Mouse (Mus musculus): Measurements from ENCODE around the gene Hecw2.

Gene Hecw2

GRCm38 (mm10) chr1:53889806-53890205 lies 305.2 kb downstream of the Hecw2 start:
- DNase-seq (ENCODE audit: low spot score), result no peak

DNA sequence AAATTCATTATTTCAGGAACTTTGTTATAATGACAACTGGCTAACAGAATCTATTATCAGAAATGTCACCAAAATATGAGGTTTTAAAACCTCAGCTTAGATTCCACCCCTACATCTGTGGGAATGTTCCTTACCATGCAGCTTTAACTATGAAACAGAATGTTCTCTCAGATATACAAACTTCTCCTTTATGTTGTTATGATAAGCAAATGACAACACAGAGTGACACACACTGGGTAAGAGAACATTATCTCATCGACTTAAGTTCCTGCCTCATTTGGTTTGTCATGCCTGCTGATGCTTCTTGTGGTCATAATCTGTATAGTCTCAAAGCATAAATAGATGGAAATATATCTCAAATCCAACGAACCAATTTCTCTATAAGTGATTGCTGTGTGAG lies 312.5 kb downstream of the Hecw2 start:
- no peak for DNase-seq (ENCODE audit: low spot score)

DNA sequence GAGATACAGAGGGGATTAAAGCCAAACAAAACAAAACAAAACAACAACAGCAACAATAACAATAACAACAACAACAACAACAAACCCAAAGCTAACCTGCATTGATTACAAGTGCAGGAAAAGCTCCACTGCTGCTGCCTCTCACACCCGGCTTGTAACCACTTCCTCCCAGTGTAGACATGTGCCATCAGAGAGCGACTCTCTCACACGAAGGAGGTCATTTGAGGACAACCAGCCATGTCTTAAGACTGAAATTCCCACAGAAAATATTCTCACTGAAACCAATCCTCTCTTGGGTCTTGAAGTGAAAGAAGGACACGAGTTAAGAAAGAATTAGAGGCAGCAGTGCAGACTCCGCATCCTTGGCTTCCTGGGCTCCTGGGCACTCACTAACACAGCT lies 319.0 kb downstream of the Hecw2 start:
- no peak for DNase-seq (ENCODE audit: low spot score)

DNA sequence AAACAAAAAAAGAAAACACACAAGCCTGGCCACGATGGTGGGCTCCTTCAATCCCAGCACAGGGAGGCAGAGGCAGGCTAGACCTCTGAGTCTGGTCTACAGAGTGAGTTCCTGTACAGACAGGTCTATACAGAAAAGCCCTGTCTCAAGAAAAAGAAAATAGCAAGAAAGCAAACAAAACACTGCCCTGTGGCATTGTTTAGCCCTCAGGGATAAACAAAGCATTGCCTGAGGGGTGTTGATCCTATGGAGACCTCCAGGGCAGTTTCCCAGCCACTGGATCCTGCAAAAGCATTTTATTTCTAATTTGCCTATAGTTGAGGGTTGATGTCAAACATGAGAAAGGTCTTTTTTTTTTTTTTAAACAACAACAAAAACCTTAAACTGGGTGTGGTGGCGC lies 327.7 kb downstream of the Hecw2 start:
- DNase-seq (ENCODE audit: low spot score), result no peak

- no peak for DNase-seq (ENCODE audit: low spot score)
Observed at GRCm38 (mm10) chr1:53866374-53866902, 328.5 kb downstream of the Hecw2 start.

- DNase-seq (ENCODE audit: low spot score), result no peak
Observed at GRCm38 (mm10) chr1:53864046-53864445, 330.9 kb downstream of the Hecw2 start.

DNA sequence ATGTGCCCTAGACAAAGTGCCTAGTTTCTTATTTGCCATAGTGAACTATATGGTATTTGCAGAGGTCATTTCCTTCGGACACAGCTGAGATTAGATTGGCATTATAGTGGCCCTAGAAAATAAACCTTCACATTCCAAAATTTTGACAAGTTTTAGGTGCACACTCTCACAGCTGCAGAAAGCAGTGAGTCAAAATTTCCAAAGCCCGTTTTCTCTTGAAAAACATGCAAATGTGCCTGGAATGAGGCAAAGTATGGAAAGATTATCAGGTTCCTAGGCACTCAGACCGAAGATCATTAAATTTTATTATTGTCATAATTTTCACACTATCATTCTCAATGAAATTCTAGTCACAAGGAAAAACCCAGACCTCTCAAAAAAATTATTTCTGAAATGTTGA lies 334.4 kb downstream of the Hecw2 start:
- DNase-seq (ENCODE audit: low spot score), result no peak

DNA sequence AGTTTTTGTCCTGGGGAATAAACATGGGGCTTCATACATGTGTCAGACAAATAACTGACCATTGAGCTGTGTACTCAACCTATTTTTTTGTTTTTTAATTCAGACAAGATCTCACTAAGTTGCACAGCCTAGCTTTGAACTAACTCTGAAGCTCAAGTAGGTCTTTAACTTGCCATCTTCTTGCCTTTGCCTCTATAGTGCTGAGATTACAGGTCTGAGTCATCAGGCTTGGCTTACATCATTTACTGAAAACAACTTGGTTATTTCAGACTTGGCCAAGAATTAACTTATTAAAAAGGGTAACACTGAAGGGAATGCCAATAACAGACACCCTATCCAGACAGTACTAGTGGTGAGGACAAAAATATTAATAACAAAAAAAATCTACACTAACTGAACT lies 335.8 kb downstream of the Hecw2 start:
- no peak for DNase-seq (ENCODE audit: low spot score)

DNA sequence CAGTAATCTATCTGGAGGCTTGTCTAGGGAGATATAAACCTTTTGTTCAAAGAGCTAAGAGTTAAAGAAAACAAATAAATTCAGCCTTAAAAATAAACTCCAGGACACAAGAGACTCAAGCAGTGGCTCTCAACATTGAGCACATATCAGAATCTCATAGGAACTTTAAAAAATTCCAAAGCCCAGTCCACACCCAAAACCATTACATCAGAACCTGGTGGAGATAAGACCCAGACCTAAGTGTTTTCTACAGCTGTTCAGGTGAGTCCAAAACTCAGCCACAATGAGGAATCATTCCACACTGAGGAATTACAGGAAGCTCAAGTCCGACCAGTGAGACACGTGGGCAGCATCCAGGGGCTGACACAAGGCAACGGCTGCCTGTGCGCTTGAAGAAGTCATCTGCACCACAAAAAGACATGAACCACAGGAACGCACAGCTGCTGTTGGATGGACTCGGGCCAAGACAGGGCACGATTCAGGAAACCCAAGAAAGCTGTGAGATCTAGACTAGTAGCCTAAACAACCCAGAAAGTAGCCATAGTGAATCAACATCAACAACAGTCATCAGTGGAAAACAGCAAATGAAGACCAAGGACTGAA lies 338.4 kb downstream of the Hecw2 start:
- no peak for DNase-seq (ENCODE audit: low spot score)

DNA sequence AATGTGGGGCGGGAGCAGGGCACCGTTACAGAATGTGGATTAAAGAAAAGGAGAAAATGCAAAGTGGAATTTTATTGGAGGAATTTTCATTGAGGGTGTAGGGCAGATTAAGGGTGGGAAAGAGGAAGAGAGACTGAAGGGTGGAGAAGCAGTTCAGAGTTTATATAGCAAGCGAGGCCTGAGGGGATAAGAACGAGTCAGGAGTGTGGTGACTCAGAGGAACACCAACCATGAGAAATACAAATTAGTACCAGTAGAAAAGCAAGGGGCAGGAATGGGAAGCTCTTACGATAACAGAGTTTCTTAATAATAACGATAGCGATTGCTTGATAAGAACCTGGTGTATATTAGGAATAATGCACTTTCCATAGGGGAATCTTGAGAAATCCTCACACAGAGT lies 339.2 kb downstream of the Hecw2 start:
- no peak for DNase-seq (ENCODE audit: low spot score)

DNA sequence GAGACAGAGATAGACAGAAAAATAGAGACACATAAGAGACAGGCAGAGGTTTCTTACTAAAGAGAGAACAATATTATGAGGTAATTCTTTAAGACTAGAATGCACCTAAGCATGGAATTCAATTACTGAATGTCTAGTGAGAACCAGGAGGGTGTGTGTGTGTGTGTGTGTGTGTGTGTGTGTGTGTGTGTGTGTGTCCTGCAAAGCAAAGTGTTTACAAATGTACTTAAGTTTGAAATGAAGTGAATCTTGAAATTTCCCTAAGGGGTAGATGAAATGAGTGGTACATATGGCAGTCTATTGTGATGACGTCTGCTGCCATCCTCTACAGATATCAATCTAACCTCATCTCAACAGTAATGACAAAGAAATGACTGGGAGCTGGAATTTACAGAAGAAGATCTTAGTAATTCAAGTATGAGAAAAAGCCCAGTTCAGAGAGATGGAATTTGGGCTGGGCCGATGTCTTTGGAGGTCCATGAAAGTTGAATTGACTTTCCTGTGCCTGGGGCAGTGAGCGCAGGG lies 342.8 kb downstream of the Hecw2 start:
- no peak for DNase-seq (ENCODE audit: low spot score)

- peak; percentile 60 for DNase-seq (ENCODE audit: low spot score)
Observed at GRCm38 (mm10) chr1:53851334-53851733, 343.6 kb downstream of the Hecw2 start.

DNA sequence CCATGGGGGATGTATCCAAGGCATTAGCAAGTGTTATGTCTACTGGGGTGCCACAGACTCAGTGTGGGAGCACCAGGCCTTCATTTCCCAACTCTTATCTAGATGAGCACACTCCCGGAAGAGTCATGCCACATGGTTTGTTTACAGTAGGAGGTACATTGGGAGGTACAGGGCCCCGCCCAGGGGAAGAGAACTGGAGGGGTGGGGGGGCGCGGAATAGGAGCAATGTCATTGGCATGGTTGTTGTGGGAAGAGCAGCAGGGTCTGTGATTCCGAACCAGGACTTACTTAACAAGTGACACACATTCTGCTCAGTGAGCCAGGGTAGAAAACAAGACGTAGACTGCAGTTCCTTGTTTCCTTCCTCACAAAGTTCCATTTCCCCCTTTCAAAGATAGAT lies 344.1 kb downstream of the Hecw2 start:
- DNase-seq (ENCODE audit: low spot score), result peak; percentile 30

DNA sequence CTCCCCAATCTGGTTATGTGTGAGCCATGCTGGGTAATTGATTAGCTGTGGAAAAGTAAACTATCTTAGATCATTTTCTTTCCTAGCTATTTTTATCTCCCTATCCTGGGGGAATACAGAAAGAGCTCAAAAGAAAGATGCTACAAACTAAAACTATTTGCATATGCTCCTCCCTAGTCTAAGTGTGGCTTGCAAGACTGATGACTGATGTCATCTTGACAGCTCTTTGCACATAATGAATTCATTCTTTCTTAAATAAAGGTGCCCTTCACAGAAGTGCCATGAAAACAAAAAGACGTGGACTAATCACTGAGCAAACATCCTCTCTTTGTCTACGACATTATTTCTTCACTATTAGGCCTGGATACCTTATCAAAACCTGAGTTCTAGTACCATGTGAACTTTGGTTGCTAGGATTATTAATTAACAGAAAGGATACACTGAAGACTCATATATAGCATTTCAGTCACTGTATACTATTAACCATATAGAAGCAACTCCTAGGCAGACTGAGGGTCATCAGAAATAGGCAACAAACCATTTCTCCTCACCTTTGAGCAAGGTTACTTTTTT lies 348.2 kb downstream of the Hecw2 start:
- DNase-seq (ENCODE audit: low spot score), result no peak

- no peak for DNase-seq (ENCODE audit: low spot score)
Observed at GRCm38 (mm10) chr1:53845854-53846253, 349.1 kb downstream of the Hecw2 start.

GRCm38 (mm10) chr1:53844914-53845612 lies 349.9 kb downstream of the Hecw2 start:
- DNase-seq (ENCODE audit: low spot score), result no peak

GRCm38 (mm10) chr1:53844122-53844913 lies 350.6 kb downstream of the Hecw2 start:
- DNase-seq (ENCODE audit: low spot score), result no peak

DNA sequence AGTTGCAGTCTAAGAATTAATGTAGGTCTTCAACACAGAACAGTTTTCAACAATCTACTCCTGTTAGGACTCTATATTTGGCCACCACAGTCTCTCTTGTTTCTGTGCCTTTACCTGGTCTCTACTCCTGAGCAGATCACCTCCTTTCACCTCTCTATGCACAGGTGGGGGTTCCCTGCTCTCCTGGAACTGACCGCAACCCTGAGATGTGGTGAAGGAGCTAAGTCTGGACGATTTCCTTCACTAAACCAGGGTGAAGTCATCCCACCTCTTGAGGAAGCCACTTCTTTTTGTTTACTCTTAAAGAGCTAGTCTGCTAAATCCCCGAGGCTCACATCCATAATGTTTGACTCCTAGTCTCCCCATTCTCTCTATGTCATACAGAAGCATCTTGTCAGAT lies 351.9 kb downstream of the Hecw2 start:
- DNase-seq (ENCODE audit: low spot score), result no peak

DNA sequence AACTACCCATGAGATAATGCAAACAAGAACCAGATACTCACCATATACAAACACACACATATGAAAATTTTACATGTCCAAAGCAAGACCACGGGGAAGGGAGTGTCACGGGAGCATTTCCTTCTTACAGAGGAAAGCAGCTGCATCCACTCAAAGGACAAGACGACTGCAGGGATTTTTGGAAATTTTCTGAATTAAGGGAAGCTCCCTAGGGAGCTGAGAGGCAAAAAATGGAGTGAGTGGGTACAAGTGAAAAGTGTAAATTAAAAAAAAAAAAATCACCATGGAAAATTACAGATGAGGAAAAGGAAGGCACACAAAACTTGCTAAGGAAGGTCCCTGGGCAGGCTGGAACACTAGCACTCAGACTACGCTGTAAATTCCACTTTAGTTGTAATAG lies 353.9 kb downstream of the Hecw2 start:
- DNase-seq (ENCODE audit: low spot score), result no peak

DNA sequence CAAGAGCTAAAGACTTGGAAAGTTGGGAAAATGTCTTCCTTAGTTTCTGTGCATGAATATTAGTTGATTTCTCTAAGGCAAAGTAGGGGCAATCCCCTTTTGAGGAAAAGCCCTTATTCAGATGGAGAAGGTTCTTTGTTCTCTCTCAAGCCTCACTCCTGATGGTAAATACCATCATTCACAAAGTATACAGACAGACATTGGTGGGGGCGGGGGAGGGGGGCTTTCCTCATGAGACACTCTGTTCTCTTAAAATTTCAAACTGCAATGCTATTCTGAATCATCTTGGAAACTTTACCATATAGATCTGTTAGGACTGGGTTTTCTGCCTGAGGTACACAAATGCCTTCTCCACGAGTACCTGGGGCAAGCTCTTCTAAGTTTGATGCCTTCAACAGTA lies 355.6 kb downstream of the Hecw2 start:
- DNase-seq (ENCODE audit: low spot score), result no peak

- DNase-seq (ENCODE audit: low spot score), result no peak
Observed at GRCm38 (mm10) chr1:53838182-53838859, 356.6 kb downstream of the Hecw2 start.

- no peak for DNase-seq (ENCODE audit: low spot score)
Observed at GRCm38 (mm10) chr1:53830286-53830685, 364.7 kb downstream of the Hecw2 start.
